Mouse (Mus musculus): Measurements from ENCODE around the gene Wnt7a. TPM values are rescaled to one million over a fixed set of nuclear protein-coding genes. Genes with fewer than 3 reads are reported as not detected.

The Wnt7a gene
- polyA plus RNA-seq, 1 experiment from 2014 or later, result 0.30 TPM

DNA sequence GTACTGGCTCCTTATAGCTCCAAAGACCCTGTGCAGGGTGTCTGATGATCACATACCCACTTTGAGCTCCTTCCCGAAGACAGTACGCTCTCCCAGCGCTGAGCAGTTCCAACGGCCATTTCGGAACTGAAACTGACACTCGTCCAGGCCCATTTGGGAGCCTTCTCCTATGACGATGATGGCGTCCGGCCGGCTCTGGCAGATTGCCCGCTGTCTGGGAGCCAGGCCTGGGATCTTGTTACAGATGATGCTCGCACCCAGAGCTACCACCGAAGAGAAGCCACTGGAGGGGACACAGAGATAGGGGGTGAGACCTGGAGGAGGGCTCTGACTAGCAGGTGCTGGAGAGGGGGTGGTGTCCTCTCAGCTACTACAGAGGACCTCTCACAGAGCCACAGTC is 2.5 kb downstream of the Wnt7a start:
- Histone ChIP-seq H3K27ac (ENCODE audit: low read depth, low read length) (no peak overlapping the region), H3K27me3 (replicated peaks; ENCODE audit: control insufficient read depth, insufficient read depth, low read length) (peaks cover 66% of the 10 kb centered on the region), H3K4me3 (ENCODE audit: low read depth, low read length) (no peak overlapping the region), H3K4me2 (no peak overlapping the region), H3K4me1 (replicated peaks; ENCODE audit: control insufficient read depth, insufficient read depth, low read length) (peaks cover 8% of the 10 kb centered on the region), H3K9ac (ENCODE audit: low read depth, low read length) (no peak overlapping the region), H3K9me3 (ENCODE audit: control insufficient read depth, low read length) (no peaks in the 10 kb centered on the region), H3K36me3 (ENCODE audit: control insufficient read depth, insufficient read depth, low read length) (no peaks in the 10 kb centered on the region)
- ATAC-seq (replicated peaks; ENCODE audit: low FRiP score) (no peak), DNase-seq (ENCODE audit: low spot score) (no peak)
- WGBS, result 80% methylated on average over 13 of the region's 13 CpGs

- no peak overlapping the region for H3K9ac ChIP-seq (ENCODE audit: low read depth, low read length)
- ATAC-seq (replicated peaks; ENCODE audit: low FRiP score) (no peak), DNase-seq (ENCODE audit: low spot score) (no peak)
- H3K4me2 ChIP-seq, result no peak overlapping the region
- no peaks in the 10 kb centered on the region for H3K36me3 ChIP-seq (ENCODE audit: control insufficient read depth, insufficient read depth, low read length)
- no peak overlapping the region for H3K4me3 ChIP-seq (ENCODE audit: low read depth, low read length)
- no peaks in the 10 kb centered on the region for H3K4me1 ChIP-seq (replicated peaks; ENCODE audit: control insufficient read depth, insufficient read depth, low read length)
- H3K27ac ChIP-seq (ENCODE audit: low read depth, low read length), result no peak overlapping the region
- H3K27me3 ChIP-seq (replicated peaks; ENCODE audit: control insufficient read depth, insufficient read depth, low read length), result peaks cover 10% of the 10 kb centered on the region; the same call in 1 of the 2 replicates
- no peaks in the 10 kb centered on the region for H3K9me3 ChIP-seq (ENCODE audit: control insufficient read depth, low read length)
- 59% methylated on average over 5 of the region's 5 CpGs for WGBS
Observed at GRCm38 (mm10) chr6:91401591-91401990, 9.6 kb downstream of the Wnt7a start.

- no peak for ATAC-seq (replicated peaks; ENCODE audit: low FRiP score)
- Histone ChIP-seq H3K4me3 (ENCODE audit: low read depth, low read length) (no peak overlapping the region), H3K4me1 (replicated peaks; ENCODE audit: control insufficient read depth, insufficient read depth, low read length) (no peaks in the 10 kb centered on the region), H3K27ac (ENCODE audit: low read depth, low read length) (no peak overlapping the region), H3K9ac (ENCODE audit: low read depth, low read length) (no peak overlapping the region), H3K9me3 (ENCODE audit: control insufficient read depth, low read length) (no peaks in the 10 kb centered on the region), H3K36me3 (ENCODE audit: control insufficient read depth, insufficient read depth, low read length) (no peaks in the 10 kb centered on the region), H3K4me2 (no peak overlapping the region), H3K27me3 (replicated peaks; ENCODE audit: control insufficient read depth, insufficient read depth, low read length) (peaks cover 10% of the 10 kb centered on the region; the same call in 1 of the 2 replicates)
- WGBS, result 61% methylated on average over 12 of the region's 12 CpGs
- DNase-seq (ENCODE audit: low spot score), result no peak
Observed at GRCm38 (mm10) chr6:91400514-91400913, 10.6 kb downstream of the Wnt7a start.

DNA sequence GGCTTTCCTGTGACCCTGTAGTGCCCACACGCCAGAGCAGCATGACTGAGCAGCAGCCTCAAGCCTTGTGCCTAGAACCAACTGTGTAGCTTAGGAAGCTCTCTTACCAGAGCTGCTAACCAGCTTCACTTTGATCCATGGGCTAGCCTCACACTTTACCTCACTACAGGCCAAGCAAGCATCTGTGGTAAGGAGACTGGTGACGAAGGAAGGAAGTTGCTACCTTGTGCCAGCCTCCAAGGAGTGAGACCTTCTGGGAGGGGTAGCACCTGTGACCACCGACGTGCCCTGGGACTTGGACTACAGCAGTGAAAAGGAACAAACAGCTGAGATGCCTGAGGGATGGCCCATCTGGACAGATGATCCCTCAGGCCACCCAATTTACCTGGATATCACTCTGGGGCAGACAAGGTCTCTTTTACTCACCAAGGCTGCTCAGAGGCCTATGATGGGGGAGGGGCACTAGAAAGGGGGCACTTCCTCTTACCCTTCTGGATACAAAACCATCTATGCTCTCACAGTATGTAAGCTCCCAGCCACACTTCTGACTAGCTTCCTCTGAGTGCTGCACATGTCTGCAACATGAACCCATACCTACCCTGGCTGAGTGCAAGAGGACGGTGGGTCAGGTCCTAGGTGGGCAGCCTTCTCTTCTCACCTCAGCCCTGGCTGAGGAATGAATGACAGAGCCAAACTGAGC is 18.5 kb downstream of the Wnt7a start:
- H3K36me3 ChIP-seq (ENCODE audit: control insufficient read depth, insufficient read depth, low read length), result no peaks in the 10 kb centered on the region
- ATAC-seq (replicated peaks; ENCODE audit: low FRiP score) (no peak), DNase-seq (ENCODE audit: low spot score) (no peak)
- no peaks in the 10 kb centered on the region for H3K9me3 ChIP-seq (ENCODE audit: control insufficient read depth, low read length)
- no peaks in the 10 kb centered on the region for H3K27me3 ChIP-seq (replicated peaks; ENCODE audit: control insufficient read depth, insufficient read depth, low read length)
- H3K27ac ChIP-seq (ENCODE audit: low read depth, low read length), result no peak overlapping the region
- no peak overlapping the region for H3K4me2 ChIP-seq
- H3K4me3 ChIP-seq (ENCODE audit: low read depth, low read length), result no peak overlapping the region
- no peaks in the 10 kb centered on the region for H3K4me1 ChIP-seq (replicated peaks; ENCODE audit: control insufficient read depth, insufficient read depth, low read length)
- no peak overlapping the region for H3K9ac ChIP-seq (ENCODE audit: low read depth, low read length)
- 75% methylated on average over 5 of the region's 5 CpGs for WGBS

DNA sequence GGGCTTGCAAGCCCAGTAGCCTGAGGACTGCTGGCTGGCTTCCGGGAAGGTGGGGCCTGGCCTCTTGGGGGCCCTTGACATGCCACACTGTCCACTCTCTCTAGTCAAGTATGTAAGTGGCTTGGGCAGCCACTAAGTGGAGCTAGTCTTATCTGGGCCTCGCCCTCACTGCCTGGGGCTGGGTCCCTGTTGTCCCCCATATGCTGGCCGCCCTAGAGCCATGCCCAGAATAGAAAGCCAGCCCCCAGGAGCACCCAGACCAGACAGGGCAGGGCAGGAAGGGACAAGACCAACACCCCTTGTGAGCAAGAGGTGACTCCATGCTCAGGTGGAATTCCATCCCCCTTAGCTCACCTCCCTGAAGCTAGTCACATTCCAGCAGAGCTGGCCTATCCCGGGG is 22.0 kb downstream of the Wnt7a start:
- peaks cover 3% of the 10 kb centered on the region; the same call in 1 of the 2 replicates for H3K27me3 ChIP-seq (replicated peaks; ENCODE audit: control insufficient read depth, insufficient read depth, low read length)
- no peak overlapping the region for H3K9ac ChIP-seq (ENCODE audit: low read depth, low read length)
- no peak for DNase-seq (ENCODE audit: low spot score)
- WGBS, result 61% methylated on average over 4 of the region's 4 CpGs
- no peak overlapping the region for H3K4me3 ChIP-seq (ENCODE audit: low read depth, low read length)
- H3K4me2 ChIP-seq, result no peak overlapping the region
- H3K36me3 ChIP-seq (ENCODE audit: control insufficient read depth, insufficient read depth, low read length), result no peaks in the 10 kb centered on the region
- ATAC-seq (replicated peaks; ENCODE audit: low FRiP score), result no peak
- H3K4me1 ChIP-seq (replicated peaks; ENCODE audit: control insufficient read depth, insufficient read depth, low read length), result no peaks in the 10 kb centered on the region
- no peak overlapping the region for H3K27ac ChIP-seq (ENCODE audit: low read depth, low read length)
- no peaks in the 10 kb centered on the region for H3K9me3 ChIP-seq (ENCODE audit: control insufficient read depth, low read length)

GRCm38 (mm10) chr6:91384415-91384814 is 26.7 kb downstream of the Wnt7a start:
- H3K4me2 ChIP-seq, result no peak overlapping the region
- ATAC-seq (replicated peaks; ENCODE audit: low FRiP score) (no peak), DNase-seq (ENCODE audit: low spot score) (no peak)
- no peaks in the 10 kb centered on the region for H3K36me3 ChIP-seq (ENCODE audit: control insufficient read depth, insufficient read depth, low read length)
- no peak overlapping the region for H3K27ac ChIP-seq (ENCODE audit: low read depth, low read length)
- no peak overlapping the region for H3K9ac ChIP-seq (ENCODE audit: low read depth, low read length)
- no peaks in the 10 kb centered on the region for H3K9me3 ChIP-seq (ENCODE audit: control insufficient read depth, low read length)
- WGBS, result 75% methylated on average over 2 of the region's 2 CpGs
- no peak overlapping the region for H3K4me3 ChIP-seq (ENCODE audit: low read depth, low read length)
- H3K27me3 ChIP-seq (replicated peaks; ENCODE audit: control insufficient read depth, insufficient read depth, low read length), result peaks cover 3% of the 10 kb centered on the region; the same call in 1 of the 2 replicates
- H3K4me1 ChIP-seq (replicated peaks; ENCODE audit: control insufficient read depth, insufficient read depth, low read length), result no peaks in the 10 kb centered on the region

DNA sequence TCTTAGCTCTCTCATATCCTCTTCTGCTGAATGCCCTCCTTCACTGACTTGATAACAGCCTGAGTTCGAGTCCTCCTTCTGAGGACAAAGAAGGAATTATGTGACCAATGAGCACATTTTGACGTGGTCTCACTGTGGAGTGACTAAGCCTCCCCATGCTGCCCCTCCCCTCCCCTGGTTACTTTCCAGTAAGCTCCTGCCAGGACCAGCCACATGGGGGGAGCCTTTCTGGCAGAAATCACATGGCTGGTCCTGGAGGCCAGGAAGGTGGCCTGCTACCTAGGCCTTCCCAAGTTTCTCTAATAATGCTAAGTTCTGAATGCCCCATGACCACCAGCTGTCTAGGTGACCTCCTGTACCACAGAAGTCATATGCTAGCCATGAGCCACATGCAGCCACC is 27.3 kb downstream of the Wnt7a start:
- Histone ChIP-seq H3K27me3 (replicated peaks; ENCODE audit: control insufficient read depth, insufficient read depth, low read length) (peaks cover 3% of the 10 kb centered on the region; the same call in 1 of the 2 replicates), H3K4me2 (no peak overlapping the region), H3K9me3 (ENCODE audit: control insufficient read depth, low read length) (no peaks in the 10 kb centered on the region), H3K4me1 (replicated peaks; ENCODE audit: control insufficient read depth, insufficient read depth, low read length) (no peaks in the 10 kb centered on the region), H3K4me3 (ENCODE audit: low read depth, low read length) (no peak overlapping the region), H3K9ac (ENCODE audit: low read depth, low read length) (no peak overlapping the region), H3K27ac (ENCODE audit: low read depth, low read length) (no peak overlapping the region), H3K36me3 (ENCODE audit: control insufficient read depth, insufficient read depth, low read length) (no peaks in the 10 kb centered on the region)
- DNase-seq (ENCODE audit: low spot score), result no peak
- WGBS, result 63% methylated on average over 2 of the region's 2 CpGs
- no peak for ATAC-seq (replicated peaks; ENCODE audit: low FRiP score)

DNA sequence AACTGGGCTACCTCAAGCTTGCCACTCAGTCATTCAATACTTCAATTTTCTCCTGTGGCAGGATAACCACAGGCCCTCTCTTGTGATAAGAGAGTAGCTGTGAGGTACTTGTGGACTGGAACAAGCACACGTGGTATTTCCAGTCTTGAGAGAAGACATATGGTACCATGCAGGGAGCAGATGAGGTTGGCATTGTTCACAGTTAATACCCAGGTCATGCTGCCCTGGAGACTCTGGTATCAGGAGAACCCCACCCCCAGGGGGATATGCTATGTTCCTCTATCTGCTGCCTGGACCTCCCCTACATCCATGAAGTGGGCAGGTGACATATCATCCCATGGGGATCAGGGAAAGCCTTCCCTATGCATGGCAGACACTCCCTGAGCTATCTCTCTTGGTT is 27.9 kb downstream of the Wnt7a start:
- H3K4me3 ChIP-seq (ENCODE audit: low read depth, low read length), result no peak overlapping the region
- no peak overlapping the region for H3K4me2 ChIP-seq
- no peaks in the 10 kb centered on the region for H3K36me3 ChIP-seq (ENCODE audit: control insufficient read depth, insufficient read depth, low read length)
- H3K27ac ChIP-seq (ENCODE audit: low read depth, low read length), result no peak overlapping the region
- WGBS, result 66% methylated on average over 1 of the region's 1 CpGs
- no peak overlapping the region for H3K9ac ChIP-seq (ENCODE audit: low read depth, low read length)
- DNase-seq (ENCODE audit: low spot score) (no peak), ATAC-seq (replicated peaks; ENCODE audit: low FRiP score) (no peak)
- no peaks in the 10 kb centered on the region for H3K4me1 ChIP-seq (replicated peaks; ENCODE audit: control insufficient read depth, insufficient read depth, low read length)
- H3K9me3 ChIP-seq (ENCODE audit: control insufficient read depth, low read length), result no peaks in the 10 kb centered on the region
- peaks cover 3% of the 10 kb centered on the region; the same call in 1 of the 2 replicates for H3K27me3 ChIP-seq (replicated peaks; ENCODE audit: control insufficient read depth, insufficient read depth, low read length)

GRCm38 (mm10) chr6:91379871-91380270 is 31.3 kb downstream of the Wnt7a start:
- Histone ChIP-seq H3K27ac (ENCODE audit: low read depth, low read length) (no peak overlapping the region), H3K4me1 (replicated peaks; ENCODE audit: control insufficient read depth, insufficient read depth, low read length) (no peaks in the 10 kb centered on the region), H3K27me3 (replicated peaks; ENCODE audit: control insufficient read depth, insufficient read depth, low read length) (no peaks in the 10 kb centered on the region), H3K9me3 (ENCODE audit: control insufficient read depth, low read length) (no peaks in the 10 kb centered on the region), H3K9ac (ENCODE audit: low read depth, low read length) (no peak overlapping the region), H3K4me3 (ENCODE audit: low read depth, low read length) (no peak overlapping the region), H3K36me3 (ENCODE audit: control insufficient read depth, insufficient read depth, low read length) (no peaks in the 10 kb centered on the region), H3K4me2 (no peak overlapping the region)
- ATAC-seq (replicated peaks; ENCODE audit: low FRiP score), result no peak
- no peak for DNase-seq (ENCODE audit: low spot score)
- 63% methylated on average over 4 of the region's 4 CpGs for WGBS
